Mouse (Mus musculus) lung, adult 2 months (tissue): ENCODE data around the gene Pear1.

ENCODE experiments used
- CTCF ChIP-seq: fragments of 200-500 bp; IDR thresholded peaks from 2 replicates; pipeline ENCODE4 v1.5.1; 2011; ENCODE audit warnings: mild to moderate bottlenecking, low read length, control low read depth; ENCODE audit not compliant: insufficient read depth
- POLR2A ChIP-seq: fragments of 200-500 bp; IDR thresholded peaks from 2 replicates; pipeline ENCODE4 v1.6.1; 2011; ENCODE audit warnings: low read depth, mild to moderate bottlenecking, control low read depth, low read length, borderline replicate concordance; ENCODE audit errors: extremely low read depth

DNA sequence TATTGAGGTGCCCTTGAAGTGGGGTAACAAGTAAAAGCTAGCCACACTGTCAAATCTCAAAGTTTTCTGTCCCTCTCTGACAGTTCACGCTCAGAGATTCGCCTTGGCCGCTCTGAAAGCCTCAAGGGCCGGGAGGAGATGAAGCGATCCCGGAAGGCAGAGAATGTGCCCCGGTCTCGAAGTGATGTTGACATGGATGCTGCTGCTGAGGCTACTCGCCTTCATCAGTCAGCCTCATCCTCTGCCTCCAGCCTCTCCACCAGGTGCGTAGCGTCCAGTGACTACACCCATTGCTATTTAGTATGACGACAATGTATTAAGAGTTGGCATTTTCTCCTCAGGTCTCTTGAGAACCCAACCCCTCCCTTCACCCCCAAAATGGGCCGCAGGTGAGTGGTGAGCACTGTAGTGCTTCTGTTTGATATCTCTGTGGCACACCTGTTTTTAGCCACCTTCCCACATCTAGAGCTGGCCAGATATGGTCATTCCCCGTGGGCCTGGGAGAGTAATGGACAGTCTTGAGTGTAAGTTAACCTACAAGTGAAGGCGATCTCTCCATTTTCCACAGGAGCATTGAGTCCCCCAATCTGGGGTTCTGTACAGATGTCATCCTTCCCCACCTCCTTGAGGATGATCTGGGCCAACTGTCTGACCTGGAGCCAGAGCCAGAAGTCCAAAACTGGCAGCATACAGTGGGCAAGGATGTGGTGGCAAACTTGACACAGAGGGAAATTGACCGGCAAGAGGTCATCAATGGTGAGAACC lies 98.5 kb downstream of the Pear1 start:
- TF ChIP-seq CTCF (no peak), POLR2A (no peak)
